Mouse (Mus musculus): Measurements from ENCODE around the gene Setx.
"Not testable (repeated sequence)": the region's sequence is repeated elsewhere in the genome, so short reads cannot be mapped to it uniquely, and the experiment has no call there.

The Setx gene

GRCm38 (mm10) chr2:29123907-29124569, at the start of gene Setx:
TSS of gene Setx (plus strand) at chr2:29124181.
- no peak for DNase-seq (ENCODE audit: low read depth, low spot score)

- DNase-seq (ENCODE audit: low read depth, low spot score): no peak
Measured at GRCm38 (mm10) chr2:29074676-29075075, 49.3 kb upstream of the Setx start.

- no peak for DNase-seq (ENCODE audit: low read depth, low spot score)
Measured at GRCm38 (mm10) chr2:29075331-29076070, 48.5 kb upstream of the Setx start.

GRCm38 (mm10) chr2:29076226-29076625, 47.8 kb upstream of the Setx start:
- DNase-seq (ENCODE audit: low read depth, low spot score): no peak

GRCm38 (mm10) chr2:29081965-29082364, 42.0 kb upstream of the Setx start:
- no peak for DNase-seq (ENCODE audit: low read depth, low spot score)

GRCm38 (mm10) chr2:29086026-29086425, 38.0 kb upstream of the Setx start:
- DNase-seq (ENCODE audit: low read depth, low spot score): no peak

- not testable (repeated sequence) for DNase-seq (ENCODE audit: low read depth, low spot score)
Measured at GRCm38 (mm10) chr2:29089276-29089675, 34.7 kb upstream of the Setx start.

GRCm38 (mm10) chr2:29095674-29096073, 28.3 kb upstream of the Setx start:
- no peak for DNase-seq (ENCODE audit: low read depth, low spot score)

GRCm38 (mm10) chr2:29096751-29097150, 27.2 kb upstream of the Setx start:
- DNase-seq (ENCODE audit: low read depth, low spot score): no peak

GRCm38 (mm10) chr2:29097465-29097864, 26.5 kb upstream of the Setx start:
- DNase-seq (ENCODE audit: low read depth, low spot score): no peak

GRCm38 (mm10) chr2:29097955-29098354, 26.0 kb upstream of the Setx start:
- not testable (repeated sequence) for DNase-seq (ENCODE audit: low read depth, low spot score)

- DNase-seq (ENCODE audit: low read depth, low spot score): no peak
Measured at GRCm38 (mm10) chr2:29098786-29099185, 25.2 kb upstream of the Setx start.

GRCm38 (mm10) chr2:29099646-29100045, 24.3 kb upstream of the Setx start:
- no peak for DNase-seq (ENCODE audit: low read depth, low spot score)

- no peak for DNase-seq (ENCODE audit: low read depth, low spot score)
Measured at GRCm38 (mm10) chr2:29100822-29101534, 23.0 kb upstream of the Setx start.

- not testable (repeated sequence) for DNase-seq (ENCODE audit: low read depth, low spot score)
Measured at GRCm38 (mm10) chr2:29102416-29103377, 21.3 kb upstream of the Setx start.

GRCm38 (mm10) chr2:29120969-29121368, 3.0 kb upstream of the Setx start:
- DNase-seq (ENCODE audit: low read depth, low spot score): peak; percentile 47

GRCm38 (mm10) chr2:29122446-29122845, 1.5 kb upstream of the Setx start:
- DNase-seq (ENCODE audit: low read depth, low spot score): no peak

GRCm38 (mm10) chr2:29124571-29124935, 572 bp downstream of the Setx start:
- DNase-seq (ENCODE audit: low read depth, low spot score): no peak

- DNase-seq (ENCODE audit: low read depth, low spot score): peak; percentile 97
Measured at GRCm38 (mm10) chr2:29124936-29125701, 1.1 kb downstream of the Setx start.

- DNase-seq (ENCODE audit: low read depth, low spot score): no peak
Measured at GRCm38 (mm10) chr2:29130118-29130899, 6.3 kb downstream of the Setx start.

Measured in WW6 (cell line).